Mouse (Mus musculus): ENCODE measurements around the gene Zfp207. TPM values are rescaled to one million over a fixed set of nuclear protein-coding genes. Genes with fewer than 3 reads are reported as not detected.
A peak's percentile ranks its signal among the peaks of the same experiment; 100 is the strongest.
"Not testable (repeated sequence)": the region's sequence is repeated elsewhere in the genome, so short reads cannot be mapped to it uniquely, and the experiment has no call there.

Zfp207 gene
- total RNA-seq, 1 experiment from 2014 or later: 158 TPM

- no peak for DNase-seq
These were observed 27.3 kb downstream of the Zfp207 start for GRCm38 (mm10) chr11:80410377-80410776.

- DNase-seq: no peak
These were observed 34.0 kb downstream of the Zfp207 start for GRCm38 (mm10) chr11:80417085-80417484.

GRCm38 (mm10) chr11:80419743-80420142 is 36.7 kb downstream of the Zfp207 start:
- DNase-seq: no peak

GRCm38 (mm10) chr11:80420202-80420984 is 37.3 kb downstream of the Zfp207 start:
- DNase-seq: no peak

- no peak for DNase-seq
These were observed 38.5 kb downstream of the Zfp207 start for GRCm38 (mm10) chr11:80421421-80422047.

- no peak for DNase-seq
These were observed 41.6 kb downstream of the Zfp207 start for GRCm38 (mm10) chr11:80424691-80425090.

GRCm38 (mm10) chr11:80425247-80425778 is 42.2 kb downstream of the Zfp207 start:
- no peak for DNase-seq

GRCm38 (mm10) chr11:80426029-80426813 is 43.1 kb downstream of the Zfp207 start:
- not testable (repeated sequence) for DNase-seq

GRCm38 (mm10) chr11:80428381-80429008 is 45.4 kb downstream of the Zfp207 start, which contains the start of gene Psmd11:
Gene Psmd11, plus strand, starts transcription at chr11:80428615.
- peak; percentile 95 for DNase-seq

- peak; percentile 37 for DNase-seq
These were observed 46.0 kb downstream of the Zfp207 start for GRCm38 (mm10) chr11:80429009-80429475.

GRCm38 (mm10) chr11:80429500-80430166 is 46.6 kb downstream of the Zfp207 start:
- DNase-seq: no peak

- DNase-seq: no peak
These were observed 47.4 kb downstream of the Zfp207 start for GRCm38 (mm10) chr11:80430366-80430910.

- no peak for DNase-seq
These were observed 63.8 kb downstream of the Zfp207 start for GRCm38 (mm10) chr11:80446916-80447315.

- DNase-seq: no peak
These were observed 66.8 kb downstream of the Zfp207 start for GRCm38 (mm10) chr11:80449859-80450258.

GRCm38 (mm10) chr11:80452242-80452641 is 69.2 kb downstream of the Zfp207 start:
- DNase-seq: no peak

- no peak for DNase-seq
These were observed 70.1 kb downstream of the Zfp207 start for GRCm38 (mm10) chr11:80453198-80453597.

Other genes starting within 250 kb of the Zfp207 start
- 20.5 and 26.8 TPM in 2 replicates for gene Tefm, start 241.1 kb upstream of the Zfp207 start, total RNA-seq (2021)
- 11.9 and 16.3 TPM in 2 replicates for gene Adap2, start 229.2 kb upstream of the Zfp207 start, total RNA-seq (2021)
- gene Rnf135, start 199.4 kb upstream of the Zfp207 start, total RNA-seq (2021): 14.3 and 21.7 TPM in 2 replicates
- gene Rhot1, start 174.3 kb upstream of the Zfp207 start, total RNA-seq (2021): 85.9 and 92.5 TPM in 2 replicates
- 3.3 and 3.8 TPM in 2 replicates for gene Rhbdl3, start 82.4 kb upstream of the Zfp207 start, total RNA-seq (2021)
- gene 5730455P16Rik, start 5.2 kb upstream of the Zfp207 start, total RNA-seq (2021): 21.0 and 23.3 TPM in 2 replicates
- gene Psmd11, start 45.3 kb downstream of the Zfp207 start, total RNA-seq (2021): 151 and 166 TPM in 2 replicates
- 2.7 and 3.2 TPM in 2 replicates for gene Cdk5r1, start 93.7 kb downstream of the Zfp207 start, total RNA-seq (2021)

Data from adrenal gland, postnatal 25 days (tissue).